Mouse (Mus musculus) MEL (cell line): ENCODE data around the gene Clec2e. TPM values are rescaled to one million over a fixed set of nuclear protein-coding genes. Genes with fewer than 3 reads are reported as not detected.

Source experiments
- DNase-seq: peaks from one replicate; pipeline ENCODE4 v3.0.0; 2011; ENCODE audit warnings: low read depth, low spot score
- H3K27ac ChIP-seq: 2 replicates; pipeline ENCODE4 v1.5.1; 2012; ENCODE audit warnings: low read depth, mild to moderate bottlenecking, control low read depth, low read length, moderate library complexity; ENCODE audit not compliant: control insufficient read depth
- H3K27me3 ChIP-seq, 2 experiments: fragments of 150-350 bp in 1 of 2; sonication (generic) in 1 of 2; 2 replicates each; pipeline ENCODE4 v1.6.1; 2012; ENCODE audit warnings: low read length in 2 of 2, mild to moderate bottlenecking in 2 of 2, improper control_type of control experiment in 1 of 2, moderate library complexity in 1 of 2; ENCODE audit not compliant: insufficient read depth in 2 of 2, control insufficient read depth in 1 of 2
- H3K36me3 ChIP-seq, 2 experiments: 2 replicates each; pipeline ENCODE4 v1.6.1; 2012 to 2014; ENCODE audit warnings: low read length in 2 of 2, improper control_type of control experiment in 1 of 2, inconsistent platforms in 1 of 2, mild to moderate bottlenecking in 1 of 2; ENCODE audit not compliant: insufficient read depth in 2 of 2, control insufficient read depth in 1 of 2
- H3K4me1 ChIP-seq, 2 experiments: fragments of 150-350 bp in 1 of 2; sonication (generic) in 1 of 2; 2 replicates each; pipeline ENCODE4 v1.6.1; 2012; ENCODE audit warnings: low read length in 2 of 2, improper control_type of control experiment in 1 of 2, mild to moderate bottlenecking in 1 of 2; ENCODE audit not compliant: insufficient read depth in 2 of 2, control insufficient read depth in 1 of 2
- H3K4me3 ChIP-seq, 2 experiments: fragments of 150-350 bp in 1 of 2; sonication (generic) in 1 of 2; 2 replicates each; pipeline ENCODE4 v1.5.1; 2012; ENCODE audit warnings: low read depth in 2 of 2, low read length in 2 of 2, mild to moderate bottlenecking in 2 of 2, moderate library complexity in 2 of 2, control low read depth in 1 of 2, improper control_type of control experiment in 1 of 2; ENCODE audit not compliant: control insufficient read depth in 1 of 2, insufficient read depth in 1 of 2
- H3K79me2 ChIP-seq: 2 replicates; pipeline ENCODE4 v1.6.1; 2012; ENCODE audit warnings: mild to moderate bottlenecking, low read length, moderate library complexity; ENCODE audit not compliant: control insufficient read depth, poor library complexity, insufficient read depth
- H3K9ac ChIP-seq: 2 replicates; pipeline ENCODE4 v1.6.1; 2012; ENCODE audit warnings: low read depth, mild to moderate bottlenecking, control low read depth, low read length, moderate library complexity; ENCODE audit not compliant: control insufficient read depth, poor library complexity, severe bottlenecking
- H3K9me3 ChIP-seq: fragments of 150-350 bp; sonication (generic); replicated peaks from 2 replicates; pipeline ENCODE4 v1.6.1; 2012; ENCODE audit warnings: mild to moderate bottlenecking, low read length, improper control_type of control experiment, moderate library complexity; ENCODE audit not compliant: insufficient read depth
- CHD2 ChIP-seq: IDR thresholded peaks from 2 replicates; pipeline ENCODE4 v1.6.1; 2011; ENCODE audit warnings: low read length, improper control_type of control experiment
- E2F4 ChIP-seq: IDR thresholded peaks from 2 replicates; pipeline ENCODE4 v1.6.1; 2011; ENCODE audit warnings: low read depth, low read length, improper control_type of control experiment, borderline replicate concordance
- EP300 ChIP-seq, 2 experiments: IDR thresholded peaks; 2 replicates each; pipeline ENCODE4 v1.6.1; 2011; ENCODE audit warnings: improper control_type of control experiment in 2 of 2, low read length in 2 of 2, low read depth in 1 of 2, mild to moderate bottlenecking in 1 of 2
- ETS1 ChIP-seq: IDR thresholded peaks from 2 replicates; pipeline ENCODE4 v1.6.1; 2012; ENCODE audit warnings: low read depth, mild to moderate bottlenecking, inconsistent platforms, low read length, improper control_type of control experiment, moderate library complexity
- GABPA ChIP-seq: IDR thresholded peaks from 2 replicates; pipeline ENCODE4 v1.6.1; 2012; ENCODE audit warnings: low read depth, mild to moderate bottlenecking, inconsistent platforms, low read length, improper control_type of control experiment, moderate library complexity
- GATA1 ChIP-seq: IDR thresholded peaks from 2 replicates; pipeline ENCODE4 v1.6.1; 2011; ENCODE audit warnings: low read depth, low read length, improper control_type of control experiment
- JUND ChIP-seq: IDR thresholded peaks from 2 replicates; pipeline ENCODE4 v1.6.1; 2011; ENCODE audit warnings: low read depth, mild to moderate bottlenecking, improper control_type of control experiment, low read length
- MAFK ChIP-seq: IDR thresholded peaks from 2 replicates; pipeline ENCODE4 v1.6.1; 2011; ENCODE audit warnings: low read depth, mild to moderate bottlenecking, low read length, improper control_type of control experiment, borderline replicate concordance
- NRF1 ChIP-seq: IDR thresholded peaks from 2 replicates; pipeline ENCODE4 v1.6.1; 2014; ENCODE audit warnings: low read depth, mild to moderate bottlenecking, inconsistent platforms, low read length, improper control_type of control experiment, moderate library complexity; ENCODE audit not compliant: poor library complexity, insufficient read depth, severe bottlenecking
- POLR2A ChIP-seq, 2 experiments: IDR thresholded peaks; 2 replicates each; pipeline ENCODE4 v1.6.1; 2011 to 2012; ENCODE audit warnings: low read length in 2 of 2, mild to moderate bottlenecking in 2 of 2, control low read depth in 1 of 2, improper control_type of control experiment in 1 of 2, low read depth in 1 of 2, moderate library complexity in 1 of 2; ENCODE audit not compliant: control insufficient read depth in 1 of 2, insufficient read depth in 1 of 2, poor library complexity in 1 of 2
- POLR2AphosphoS2 ChIP-seq: IDR thresholded peaks from 2 replicates; pipeline ENCODE4 v1.6.1; 2011; ENCODE audit warnings: low read length, improper control_type of control experiment
- RAD21 ChIP-seq: IDR thresholded peaks from 2 replicates; pipeline ENCODE4 v1.6.1; 2011; ENCODE audit warnings: mild to moderate bottlenecking, low read depth, low read length, improper control_type of control experiment
- RCOR1 ChIP-seq: IDR thresholded peaks from 2 replicates; pipeline ENCODE4 v1.6.1; 2012; ENCODE audit warnings: low read depth, mild to moderate bottlenecking, inconsistent platforms, low read length, improper control_type of control experiment
- TCF12 ChIP-seq: IDR thresholded peaks from 2 replicates; pipeline ENCODE4 v1.6.1; 2014; ENCODE audit warnings: low read depth, mild to moderate bottlenecking, inconsistent platforms, low read length, improper control_type of control experiment, moderate library complexity
- USF2 ChIP-seq, 2 experiments: IDR thresholded peaks; 2 replicates each; pipeline ENCODE4 v1.6.1; 2011 to 2012; ENCODE audit warnings: improper control_type of control experiment in 2 of 2, low read length in 2 of 2, borderline replicate concordance in 1 of 2, inconsistent platforms in 1 of 2, low read depth in 1 of 2, mild to moderate bottlenecking in 1 of 2; ENCODE audit not compliant: insufficient read depth in 1 of 2
- ZMIZ1 ChIP-seq: IDR thresholded peaks from 2 replicates; pipeline ENCODE4 v1.6.1; 2012; ENCODE audit warnings: low read depth, mild to moderate bottlenecking, inconsistent platforms, low read length, improper control_type of control experiment, moderate library complexity
- polyA plus RNA-seq, 2 experiments: library from polyadenylated mRNA; stranded (reverse) in 1 of 2; unstranded in 1 of 2; fragments of >175 nt in 1 of 2; fragments of >200 nt in 1 of 2; gene quantifications; 2 replicates each; pipeline versions ENCODE4 v1.2.1 to v1.2.4; 2012; ENCODE audit warnings: low replicate concordance in 2 of 2, low read depth in 1 of 2; ENCODE audit not compliant: insufficient read length in 2 of 2, insufficient read depth in 1 of 2, missing spikeins in 1 of 2
- total RNA-seq: library from RNA; depleted of rRNA; stranded (reverse); fragments of 300-350 nt; gene quantifications from 2 replicates; pipeline ENCODE4 v1.2.3, GENCODE M21; 2012; rRNA removed

Clec2e gene
- total and polyA plus RNA-seq, 3 experiments, result not detected

DNA sequence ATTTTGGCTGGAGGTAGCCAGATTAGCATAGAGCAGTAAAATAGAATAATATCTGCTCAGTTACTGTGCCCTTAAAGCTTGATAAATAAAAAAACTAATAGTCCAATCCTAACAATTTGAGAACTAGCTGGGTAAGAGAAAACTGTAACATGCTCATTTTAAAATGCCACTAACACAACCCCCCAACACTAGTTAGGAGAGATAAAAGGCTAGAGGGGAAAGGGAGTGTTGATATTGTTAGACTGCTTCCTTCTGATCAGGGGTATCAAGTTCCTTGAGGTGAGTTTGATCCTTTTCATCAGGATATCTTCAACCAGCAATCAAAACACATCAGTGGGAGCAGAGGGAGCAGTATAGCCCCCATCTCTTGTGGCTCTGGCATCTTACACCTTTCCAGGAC lies 58.2 kb downstream of the Clec2e start:
- no peak for TF ChIP-seq POLR2AphosphoS2
- no peak for TF ChIP-seq POLR2A (IDR thresholded peaks at IDR 0.05; ENCODE audit: control insufficient read depth in 1 of 2, insufficient read depth in 1 of 2, low read depth in 1 of 2, low read length in 2 of 2, poor library complexity in 1 of 2)
- TF ChIP-seq MAFK, result 0 out of 2 replicates have a peak, but pooled peaks have one; percentile 15
- TF ChIP-seq ETS1, result no peak
- TF ChIP-seq GABPA, result no peak
- TF ChIP-seq GATA1, result peak; percentile 81
- TF ChIP-seq E2F4, result no peak
- peak; percentile 70 to 79 for TF ChIP-seq EP300 (IDR thresholded peaks at IDR 0.05; ENCODE audit: low read depth in 1 of 2, low read length in 2 of 2)
- TF ChIP-seq RAD21, result no peak
- no peak for TF ChIP-seq CHD2
- TF ChIP-seq NRF1, result no peak
- TF ChIP-seq JUND, result no peak
- TF ChIP-seq USF2 (IDR thresholded peaks at IDR 0.05; ENCODE audit: borderline replicate concordance in 1 of 2, insufficient read depth in 1 of 2, low read depth in 1 of 2, low read length in 2 of 2), result no peak
- TF ChIP-seq RCOR1, result peak; percentile 56
- no peak for TF ChIP-seq ZMIZ1
- TF ChIP-seq TCF12, result peak; percentile 76
- Histone ChIP-seq H3K9ac (no peak overlapping the region), H3K27me3 (no peaks in the 10 kb centered on the region), H3K4me3 (no peak overlapping the region), H3K27ac (no peak overlapping the region), H3K79me2 (no peaks in the 10 kb centered on the region), H3K4me1 (peaks cover 7 to 19% of the 10 kb centered on the region in 2 experiments), H3K9me3 (no peaks in the 10 kb centered on the region), H3K36me3 (peaks cover 0 to 11% of the 10 kb centered on the region in 2 experiments; a peak in 2 of 4 replicates)
- no peak for DNase-seq

Other genes starting within 250 kb of the Clec2e start
- gene Clec2i, start 213.3 kb downstream of the Clec2e start, total RNA-seq, result not detected in 2 replicates
- gene Clec2i, start 213.3 kb downstream of the Clec2e start, polyA plus RNA-seq, result not detected
- gene BC035044, start 209.8 kb downstream of the Clec2e start, total RNA-seq, result not detected in 2 replicates
- gene BC035044, start 209.8 kb downstream of the Clec2e start, polyA plus RNA-seq, result not detected
- gene Clec2g, start 166.5 kb downstream of the Clec2e start, total RNA-seq, result not detected in 2 replicates
- gene Clec2g, start 166.5 kb downstream of the Clec2e start, polyA plus RNA-seq, result under 1 TPM in 1 of 2 experiments, not detected in 1; 0.04 TPM
- 0.16 and 0.27 TPM in 2 replicates for gene Klrb1f, start 55.0 kb downstream of the Clec2e start, total RNA-seq
- under 1 TPM in 1 of 2 experiments, not detected in 1; 0.52 TPM for gene Klrb1f, start 55.0 kb downstream of the Clec2e start, polyA plus RNA-seq
- gene Clec2d, start 79.7 kb upstream of the Clec2e start, total RNA-seq, result 1.7 and 2.8 TPM in 2 replicates
- gene Clec2d, start 79.7 kb upstream of the Clec2e start, polyA plus RNA-seq, result under 1 TPM in 1 of 2 experiments, not detected in 1; 0.50 TPM
- 0.26 TPM in 1 of 2 replicates, not detected in the other for gene Cd69, start 174.5 kb upstream of the Clec2e start, total RNA-seq
- gene Cd69, start 174.5 kb upstream of the Clec2e start, polyA plus RNA-seq, result not detected
- not detected in 2 replicates for gene 4922502D21Rik, start 230.9 kb upstream of the Clec2e start, total RNA-seq
- gene 4922502D21Rik, start 230.9 kb upstream of the Clec2e start, polyA plus RNA-seq, result not detected
- gene Clec12a, start 241.8 kb upstream of the Clec2e start, total RNA-seq, result not detected in 2 replicates
- not detected for gene Clec12a, start 241.8 kb upstream of the Clec2e start, polyA plus RNA-seq